Mouse (Mus musculus) liver, postnatal 0 days (tissue): ENCODE measurements around the gene Pelp1. TPM values are rescaled to one million over a fixed set of nuclear protein-coding genes. Genes with fewer than 3 reads are reported as not detected.

Experiments
- ATAC-seq: fragments of 200-750 bp; cut with Nextera tagmentation; 2 replicates; pipeline ENCODE4 v1.8.0; 2017; ENCODE audit warnings: mild to moderate bottlenecking, moderate library complexity
- DNase-seq: peaks from one replicate; pipeline ENCODE4 v3.0.0-alpha.2; 2016
- H3K27ac ChIP-seq: fragments of 300-500 bp; sonication (generic); 2 replicates; pipeline ENCODE4 v1.5.1; 2014; ENCODE audit warnings: antibody characterized with exemption, moderate library complexity, mild to moderate bottlenecking, low read depth
- H3K27me3 ChIP-seq: fragments of 300-500 bp; sonication (generic); 2 replicates; pipeline ENCODE4 v1.6.1; 2014; ENCODE audit warnings: low read length, control low read depth, mixed read lengths; ENCODE audit not compliant: insufficient read depth
- H3K36me3 ChIP-seq: fragments of 300-500 bp; sonication (generic); replicated peaks from 2 replicates; pipeline ENCODE4 v1.6.1; 2014; ENCODE audit warnings: mild to moderate bottlenecking, control low read depth, low read length, moderate library complexity, mixed read lengths; ENCODE audit not compliant: insufficient read depth
- H3K4me1 ChIP-seq: fragments of 300-500 bp; sonication (generic); 2 replicates; pipeline ENCODE4 v1.6.1; 2014; ENCODE audit warnings: antibody characterized with exemption, mild to moderate bottlenecking, control low read depth; ENCODE audit not compliant: insufficient read depth
- H3K4me2 ChIP-seq: fragments of 300-500 bp; sonication (generic); 2 replicates; pipeline ENCODE4 v1.6.1; 2014; ENCODE audit warnings: low read depth, mild to moderate bottlenecking, low read length, moderate library complexity, mixed read lengths
- H3K4me3 ChIP-seq: fragments of 300-500 bp; sonication (generic); 2 replicates; pipeline ENCODE4 v1.5.1; 2014; ENCODE audit warnings: low read depth, low read length
- H3K9ac ChIP-seq: fragments of 300-500 bp; sonication (generic); replicated peaks from 2 replicates; pipeline ENCODE4 v1.6.1; 2014; ENCODE audit warnings: mild to moderate bottlenecking, moderate library complexity
- H3K9me3 ChIP-seq: fragments of 300-500 bp; sonication (generic); 2 replicates; pipeline ENCODE4 v1.6.1; 2016; ENCODE audit warnings: mild to moderate bottlenecking, control low read depth, low read length, mixed read lengths
- CTCF ChIP-seq: sonication (generic); IDR thresholded peaks from 2 replicates; pipeline ENCODE4 v1.5.1; 2016; ENCODE audit warnings: antibody characterized with exemption, low read depth
- EP300 ChIP-seq: IDR thresholded peaks from 2 replicates; pipeline ENCODE4 v1.6.1; 2016; ENCODE audit warnings: antibody characterized with exemption, low read depth, mild to moderate bottlenecking
- WGBS: fragments of 180-500 bp; shearing (Covaris S2); extraction: QIAGEN DNeasy Blood & Tissue Kit; methylation state at CpG from one replicate; pipeline ENCODE4 v1.1.7; 2014; ENCODE audit not compliant: insufficient replicate concordance; 5-methylcytosine and 5-hydroxymethylcytosine counted together
- polyA plus RNA-seq: library from polyadenylated mRNA; unstranded; fragments of >200 nt; fragmentation: Nextera tagmentation; extraction: Ambion mirVana; gene quantifications from 2 replicates; pipeline ENCODE4 v1.2.1, GENCODE M21; 2015

The Pelp1 gene
- polyA plus RNA-seq, 1 experiment from 2014 or later: 6.1 TPM

DNA sequence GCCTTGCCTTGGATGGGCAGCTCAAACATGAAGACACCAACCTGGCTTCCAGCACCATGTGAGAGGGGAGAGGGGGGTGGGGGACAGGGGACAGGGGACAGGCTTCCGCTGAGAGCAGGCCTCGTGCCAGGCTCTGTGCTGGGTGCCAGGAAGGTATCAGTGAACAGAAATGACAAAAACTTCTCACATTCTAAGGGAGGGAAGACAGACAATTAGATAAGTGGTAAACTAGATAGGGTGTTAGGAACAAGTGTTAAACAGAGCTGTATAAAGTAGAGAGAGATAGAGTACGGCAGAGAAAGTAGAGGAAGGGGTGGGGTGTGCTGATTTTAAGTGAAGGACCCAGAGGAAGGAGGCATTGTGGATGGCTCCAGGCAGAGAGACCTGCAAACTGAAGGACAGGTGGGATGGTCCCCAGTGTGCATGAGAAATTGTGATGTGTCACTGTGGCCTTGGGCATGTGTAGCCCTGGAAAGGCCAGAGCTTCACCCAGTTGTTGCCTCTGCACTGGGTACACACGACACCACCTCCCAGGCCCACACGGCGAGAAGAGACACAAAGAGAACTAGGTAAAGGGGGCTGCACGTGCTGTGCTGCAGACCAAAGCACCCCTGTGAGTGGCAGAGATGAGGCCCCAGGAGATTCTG is 29.0 kb upstream of the Pelp1 start:
- no peaks in the 10 kb centered on the region for H3K27me3 ChIP-seq
- peaks cover 23% of the 10 kb centered on the region for H3K4me1 ChIP-seq
- H3K9ac ChIP-seq: no peak overlapping the region
- H3K36me3 ChIP-seq: peaks cover 49% of the 10 kb centered on the region
- ATAC-seq: no peak
- H3K9me3 ChIP-seq: no peaks in the 10 kb centered on the region
- WGBS: 78% methylated on average over 7 of the region's 7 CpGs
- no peak for TF ChIP-seq EP300
- TF ChIP-seq CTCF: no peak
- no peak overlapping the region for H3K4me2 ChIP-seq
- no peak for DNase-seq
- H3K4me3 ChIP-seq: no peak overlapping the region
- H3K27ac ChIP-seq: no peak overlapping the region

- peaks cover 34% of the 10 kb centered on the region for H3K4me1 ChIP-seq
- peak overlapping the region; percentile 34; the same call in 1 of the 2 replicates for H3K27ac ChIP-seq
- WGBS: 33% methylated on average over 4 of the region's 6 CpGs
These were observed 27.6 kb upstream of the Pelp1 start for GRCm38 (mm10) chr11:70437426-70437825.

GRCm38 (mm10) chr11:70435476-70435875 is 25.6 kb upstream of the Pelp1 start:
- peak overlapping the region; percentile 96 for H3K4me2 ChIP-seq
- no peak for DNase-seq
- no peak for ATAC-seq
- no peaks in the 10 kb centered on the region for H3K9me3 ChIP-seq
- H3K27ac ChIP-seq: peak overlapping the region; percentile 44
- peak overlapping the region; percentile 79 for H3K4me3 ChIP-seq
- peaks cover 30% of the 10 kb centered on the region for H3K4me1 ChIP-seq
- peak overlapping the region; percentile 55 for H3K9ac ChIP-seq
- H3K27me3 ChIP-seq: no peaks in the 10 kb centered on the region
- TF ChIP-seq EP300: no peak
- no peak for TF ChIP-seq CTCF
- peaks cover 45% of the 10 kb centered on the region for H3K36me3 ChIP-seq
- WGBS: 32% methylated on average over 5 of the region's 5 CpGs

More at GRCm38 (mm10) chr11:70437426-70437825, 27.6 kb upstream of the Pelp1 start:
- TF ChIP-seq CTCF (no peak), EP300 (no peak)
- peaks cover 49% of the 10 kb centered on the region for H3K36me3 ChIP-seq
- DNase-seq (no peak), ATAC-seq (no peak)
- H3K27me3 ChIP-seq: no peaks in the 10 kb centered on the region
- H3K9me3 ChIP-seq: no peaks in the 10 kb centered on the region
- H3K4me3 ChIP-seq: no peak overlapping the region
- peak overlapping the region; percentile 40; the same call in 1 of the 2 replicates for H3K4me2 ChIP-seq
- H3K9ac ChIP-seq: no peak overlapping the region

- peak overlapping the region; percentile 96 for H3K4me2 ChIP-seq
- peak overlapping the region; percentile 55 for H3K9ac ChIP-seq
- no peak for ATAC-seq
- no peaks in the 10 kb centered on the region for H3K9me3 ChIP-seq
- peaks cover 26% of the 10 kb centered on the region for H3K4me1 ChIP-seq
- no peak for DNase-seq
- TF ChIP-seq CTCF (no peak), EP300 (no peak)
- peak overlapping the region; percentile 79 for H3K4me3 ChIP-seq
- 76% methylated on average over 3 of the region's 3 CpGs for WGBS
- H3K27me3 ChIP-seq: no peaks in the 10 kb centered on the region
- peak overlapping the region; percentile 88 for H3K27ac ChIP-seq
- peaks cover 31% of the 10 kb centered on the region for H3K36me3 ChIP-seq
These were observed 24.1 kb upstream of the Pelp1 start for GRCm38 (mm10) chr11:70433951-70434350.

GRCm38 (mm10) chr11:70433569-70433943 is 23.7 kb upstream of the Pelp1 start:
- Histone ChIP-seq H3K4me2 (peak overlapping the region; percentile 96), H3K4me1 (peaks cover 26% of the 10 kb centered on the region), H3K9ac (peak overlapping the region; percentile 82), H3K36me3 (peaks cover 29% of the 10 kb centered on the region), H3K27me3 (no peaks in the 10 kb centered on the region), H3K9me3 (no peaks in the 10 kb centered on the region), H3K27ac (peak overlapping the region; percentile 88), H3K4me3 (peak overlapping the region; percentile 79)
- no peak for TF ChIP-seq EP300
- TF ChIP-seq CTCF: no peak
- no peak for DNase-seq
- WGBS: 26% methylated on average over 1 of the region's 1 CpGs
- ATAC-seq: no peak

GRCm38 (mm10) chr11:70432895-70433568 is 23.2 kb upstream of the Pelp1 start:
- WGBS: 2% methylated on average over 15 of the region's 15 CpGs
- DNase-seq (peak; percentile 39), ATAC-seq (no peak)
- TF ChIP-seq CTCF: no peak
- no peak; the same call in 1 of the 2 replicates for TF ChIP-seq EP300
- peak overlapping the region; percentile 82 for H3K9ac ChIP-seq
- peak overlapping the region; percentile 88 for H3K27ac ChIP-seq
- H3K4me2 ChIP-seq: peak overlapping the region; percentile 96
- H3K36me3 ChIP-seq: peaks cover 24% of the 10 kb centered on the region
- no peaks in the 10 kb centered on the region for H3K9me3 ChIP-seq
- peaks cover 26% of the 10 kb centered on the region for H3K4me1 ChIP-seq
- peak overlapping the region; percentile 79 for H3K4me3 ChIP-seq
- H3K27me3 ChIP-seq: no peaks in the 10 kb centered on the region
